Mouse (Mus musculus): ENCODE results near the gene Gm7029.

The Gm7029 gene

GRCm38 (mm10) chr17:33914969-33915391, 41.3 kb downstream of the Gm7029 start:
- DNase-seq: no peak

GRCm38 (mm10) chr17:33915671-33916250, 42.1 kb downstream of the Gm7029 start, which contains the start of the genes Tapbp and Zbtb22:
Tapbp (plus strand) TSS chr17:33915899.
Zbtb22 (plus strand) TSS chr17:33915904.
- peak; percentile 98 for DNase-seq

- no peak for DNase-seq
Measured at GRCm38 (mm10) chr17:33916294-33916693, 42.7 kb downstream of the Gm7029 start.

GRCm38 (mm10) chr17:33916847-33917655, 43.4 kb downstream of the Gm7029 start:
- no peak for DNase-seq

GRCm38 (mm10) chr17:33917656-33918292, 44.1 kb downstream of the Gm7029 start:
- no peak for DNase-seq

- peak; percentile 76 for DNase-seq
Measured at GRCm38 (mm10) chr17:33918293-33919203, 44.9 kb downstream of the Gm7029 start.

GRCm38 (mm10) chr17:33919351-33920281, 46.0 kb downstream of the Gm7029 start:
- peak; percentile 92 for DNase-seq

- peak; percentile 89 for DNase-seq
Measured at GRCm38 (mm10) chr17:33920282-33921097, 46.9 kb downstream of the Gm7029 start.

- no peak for DNase-seq
Measured at GRCm38 (mm10) chr17:33921361-33921760, 47.7 kb downstream of the Gm7029 start.

Data from liver (tissue).